Mouse (Mus musculus) midbrain, postnatal 0 days (tissue): ENCODE results near the gene Prdm8. TPM values are rescaled to one million over a fixed set of nuclear protein-coding genes. Genes with fewer than 3 reads are reported as not detected.

Experiments used
- ATAC-seq: fragments of 200-750 bp; cut with Nextera tagmentation; 2 replicates; pipeline ENCODE4 v1.8.0; 2017; ENCODE audit warnings: moderate number of reproducible peaks, mild to moderate bottlenecking, moderate TSS enrichment, moderate library complexity; ENCODE audit not compliant: low FRiP score
- DNase-seq: peaks from one replicate; pipeline ENCODE4 v3.0.0-alpha.2; 2015; ENCODE audit warnings: low spot score
- H3K27ac ChIP-seq: fragments of 300-500 bp; sonication (generic); 2 replicates; pipeline ENCODE4 v1.5.1; 2014; ENCODE audit warnings: low read depth, mild to moderate bottlenecking, low read length, mixed read lengths
- H3K27me3 ChIP-seq: fragments of 300-500 bp; sonication (generic); 2 replicates; pipeline ENCODE4 v1.6.1; 2014; ENCODE audit warnings: low read length, control low read depth, mixed read lengths; ENCODE audit not compliant: insufficient read depth
- H3K36me3 ChIP-seq: fragments of 300-500 bp; sonication (generic); 2 replicates; pipeline ENCODE4 v1.6.1; 2014; ENCODE audit warnings: low read length, control low read depth, mixed read lengths; ENCODE audit not compliant: insufficient read depth
- H3K4me1 ChIP-seq: fragments of 300-500 bp; sonication (generic); 2 replicates; pipeline ENCODE4 v1.6.1; 2014; ENCODE audit warnings: mild to moderate bottlenecking, control low read depth, antibody characterized with exemption, low read length, mixed read lengths; ENCODE audit not compliant: insufficient read depth
- H3K4me2 ChIP-seq: fragments of 300-500 bp; sonication (generic); 2 replicates; pipeline ENCODE4 v1.6.1; 2014; ENCODE audit warnings: low read depth, mild to moderate bottlenecking, low read length, mixed read lengths; ENCODE audit not compliant: poor library complexity, severe bottlenecking
- H3K4me3 ChIP-seq: fragments of 300-500 bp; sonication (generic); 2 replicates; pipeline ENCODE4 v1.5.1; 2014; ENCODE audit warnings: low read depth, mild to moderate bottlenecking, low read length, moderate library complexity
- H3K9ac ChIP-seq: fragments of 300-500 bp; sonication (generic); replicated peaks from 2 replicates; pipeline ENCODE4 v1.6.1; 2014; ENCODE audit warnings: mild to moderate bottlenecking, low read length, moderate library complexity, mixed read lengths; ENCODE audit not compliant: poor library complexity, severe bottlenecking
- H3K9me3 ChIP-seq: fragments of 300-500 bp; sonication (generic); 2 replicates; pipeline ENCODE4 v1.6.1; 2016; ENCODE audit warnings: low read length, control low read depth
- CTCF ChIP-seq: IDR thresholded peaks from 2 replicates; pipeline ENCODE4 v1.5.1; 2016; ENCODE audit warnings: antibody characterized with exemption, mild to moderate bottlenecking
- WGBS: fragments of 180-500 bp; shearing (Covaris S2); extraction: QIAGEN DNeasy Blood & Tissue Kit; methylation state at CpG from one replicate; pipeline ENCODE4 v1.1.7; 2014; 5-methylcytosine and 5-hydroxymethylcytosine counted together
- polyA plus RNA-seq: library from polyadenylated mRNA; unstranded; fragments of >200 nt; fragmentation: Nextera tagmentation; extraction: Ambion mirVana; gene quantifications from 2 replicates; pipeline ENCODE4 v1.2.1, GENCODE M21; 2015
- total RNA-seq: library from RNA; depleted of rRNA; stranded (reverse); fragments of >200 nt; gene quantifications from 2 replicates; pipeline ENCODE4 v1.2.3, GENCODE M21; 2014; rRNA removed

Gene Prdm8
- total and polyA plus RNA-seq, 2 experiments from 2014 or later = 0.62 to 12.8 TPM

DNA sequence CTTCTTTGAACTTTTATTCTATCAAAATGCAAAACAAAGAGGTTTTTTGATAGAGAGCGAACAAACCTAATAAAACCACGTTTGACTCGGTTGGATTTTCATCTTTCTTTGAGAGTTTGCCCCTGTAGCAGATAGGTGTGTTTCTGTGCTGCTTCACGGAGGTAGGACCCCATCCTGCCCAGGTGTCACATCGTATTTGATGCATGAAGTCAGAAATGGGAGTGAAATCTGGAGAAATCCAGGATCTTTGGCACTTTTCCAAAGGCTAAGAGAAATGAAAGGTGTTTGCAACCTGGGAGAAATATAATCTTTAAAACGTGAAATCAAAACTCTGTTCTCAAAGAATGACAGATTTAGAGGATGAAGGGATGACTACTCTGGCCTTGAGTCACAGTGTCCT, 71.5 kb downstream of the Prdm8 start:
- DNase-seq (peak; percentile 17), ATAC-seq (no peak)
- Histone ChIP-seq H3K4me3 (no peak overlapping the region), H3K27ac (no peak overlapping the region), H3K4me2 (no peak overlapping the region), H3K36me3 (no peaks in the 10 kb centered on the region), H3K9ac (no peak overlapping the region), H3K9me3 (no peaks in the 10 kb centered on the region), H3K4me1 (no peaks in the 10 kb centered on the region), H3K27me3 (no peaks in the 10 kb centered on the region)
- 78% methylated on average over 6 of the region's 6 CpGs for WGBS
- no peak for TF ChIP-seq CTCF

Other genes with a start within 250 kb of the Prdm8 start
- 2.1 and 4.4 TPM in 2 replicates for gene Antxr2, start 136.2 kb upstream of the Prdm8 start, total RNA-seq
- 1.1 and 1.2 TPM in 2 replicates for gene Antxr2, start 136.2 kb upstream of the Prdm8 start, polyA plus RNA-seq
- 1.1 TPM in 2 replicates for gene Fgf5, start 87.0 kb downstream of the Prdm8 start, total RNA-seq
- gene Fgf5, start 87.0 kb downstream of the Prdm8 start, polyA plus RNA-seq = 0.32 and 0.88 TPM in 2 replicates
- 1.5 TPM in 1 of 2 replicates, not detected in the other for gene Cfap299, start 162.1 kb downstream of the Prdm8 start, total RNA-seq
- 2.4 and 3.4 TPM in 2 replicates for gene Cfap299, start 162.1 kb downstream of the Prdm8 start, polyA plus RNA-seq